Mouse (Mus musculus): Measurements from ENCODE around the gene Ngrn.

GRCm38 (mm10) chr7:80280998-80281397, 20.0 kb downstream of the Ngrn start:
- TF ChIP-seq POLR2A (IDR thresholded peaks at IDR 0.05; ENCODE audit: low read depth, low read length) (no peak), CTCF (IDR thresholded peaks at IDR 0.05; ENCODE audit: extremely low read depth, insufficient read length, insufficient replicate concordance, low read depth, low read length) (no peak)

Measured in small intestine, adult 2 months (tissue).